Mouse (Mus musculus): ENCODE measurements around the gene Hoxb9.

DNA sequence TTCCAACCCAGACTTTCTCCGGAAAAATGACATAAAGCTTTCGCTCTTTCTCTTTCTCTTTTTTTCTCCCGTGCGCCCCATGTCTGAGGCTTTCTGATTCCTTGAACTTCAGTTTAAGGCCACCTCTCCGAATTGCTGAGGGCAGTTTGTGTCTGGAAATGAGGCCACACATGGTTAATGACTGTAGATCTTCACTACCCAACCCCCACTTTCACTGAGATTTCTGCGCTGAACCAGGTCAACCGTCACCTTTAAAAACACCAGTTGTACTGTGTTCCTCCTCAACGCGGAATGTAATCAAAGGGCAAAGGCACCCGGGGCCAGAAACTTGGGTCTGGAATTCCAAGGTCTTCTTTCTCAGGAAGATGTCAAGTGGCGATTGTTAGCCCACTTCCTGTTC, 17.0 kb upstream of the Hoxb9 start:
- TF ChIP-seq POLR2A (IDR thresholded peaks at IDR 0.05; ENCODE audit: low read depth, low read length) (no peak), CTCF (IDR thresholded peaks at IDR 0.05; ENCODE audit: extremely low read depth, insufficient read depth, insufficient read length, insufficient replicate concordance) (no peak)

Data from spleen, adult 2 months (tissue).